Mouse (Mus musculus): ENCODE results near the gene Rab43. TPM values are rescaled to one million over a fixed set of nuclear protein-coding genes. Genes with fewer than 3 reads are reported as not detected.

The Rab43 gene
- polyA plus RNA-seq, 1 experiment, result 1.6 TPM

DNA sequence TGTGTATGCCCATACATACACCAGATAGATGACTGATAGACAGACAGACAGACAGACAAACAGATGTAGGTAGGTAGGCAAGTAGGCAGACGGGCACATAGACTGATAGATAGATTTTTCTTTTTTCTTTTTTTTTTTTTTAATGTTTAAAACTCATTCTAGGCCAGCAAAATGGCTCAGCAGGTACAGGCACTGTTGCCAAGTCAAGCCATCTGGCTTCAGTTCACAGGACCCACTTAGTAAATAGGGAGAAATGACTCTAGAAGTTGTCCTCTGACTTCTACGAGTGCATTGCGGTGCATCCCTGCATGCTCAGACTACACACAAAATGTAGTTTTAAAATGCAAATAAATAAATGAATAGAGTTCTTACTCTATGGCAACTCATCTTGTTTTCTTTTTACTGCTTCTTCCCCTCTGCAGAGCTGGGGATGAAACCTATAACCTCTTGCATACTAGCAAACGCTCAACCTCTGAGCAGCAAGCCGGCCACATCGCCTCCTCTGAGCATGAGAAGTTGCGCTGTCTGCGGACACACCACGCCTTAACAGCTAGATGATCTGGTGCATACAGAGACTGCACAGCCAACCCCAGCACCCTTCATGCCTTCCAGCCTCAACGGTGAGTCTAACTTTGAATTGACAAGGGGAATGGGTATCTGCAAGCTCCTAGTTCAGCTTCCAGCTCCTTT is 18.0 kb downstream of the Rab43 start:
- H3K9ac ChIP-seq (ENCODE audit: low read depth, poor library complexity, severe bottlenecking), result no peak overlapping the region
- H3K27me3 ChIP-seq (ENCODE audit: control insufficient read depth, insufficient read depth, low read length, poor library complexity, severe bottlenecking), result no peaks in the 10 kb centered on the region
- H3K4me1 ChIP-seq (ENCODE audit: control insufficient read depth, insufficient read depth, low read length), result peaks cover 3% of the 10 kb centered on the region
- no peak overlapping the region for H3K4me3 ChIP-seq (ENCODE audit: low read depth, low read length)
- H3K27ac ChIP-seq (ENCODE audit: insufficient read depth, low read length), result no peak overlapping the region
- no peaks in the 10 kb centered on the region for H3K9me3 ChIP-seq (replicated peaks; ENCODE audit: control insufficient read depth, insufficient read depth, low read length, poor library complexity, severe bottlenecking)
- no peaks in the 10 kb centered on the region for H3K36me3 ChIP-seq (ENCODE audit: control insufficient read depth, insufficient read depth, low read length, poor library complexity, severe bottlenecking)
- TF ChIP-seq POLR2A (IDR thresholded peaks at IDR 0.05; ENCODE audit: insufficient read depth, low read length) (no peak), CTCF (IDR thresholded peaks at IDR 0.05; ENCODE audit: low read depth, low read length) (no peak), EP300 (IDR thresholded peaks at IDR 0.05; ENCODE audit: insufficient read depth, low read depth, low read length) (no peak)

DNA sequence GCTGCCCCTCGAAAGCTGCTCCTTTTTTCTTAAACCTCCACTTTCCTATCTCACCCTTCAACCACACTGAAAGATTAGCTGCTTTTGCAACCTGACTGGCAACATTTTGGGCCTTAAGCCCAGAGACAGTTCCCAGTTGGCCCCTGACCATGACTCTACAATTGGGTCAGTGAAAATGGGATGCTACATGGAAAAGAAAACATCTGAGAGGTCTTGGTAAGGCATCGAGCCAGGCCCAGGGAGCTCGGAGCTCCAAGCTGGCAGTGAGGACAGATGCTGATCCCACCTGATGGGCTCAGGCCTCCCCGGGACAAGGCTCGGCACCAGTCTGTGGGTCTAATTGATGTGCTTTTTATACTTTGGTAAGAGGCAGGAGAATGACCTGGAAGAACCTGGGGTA is 20.1 kb downstream of the Rab43 start:
- TF ChIP-seq POLR2A (IDR thresholded peaks at IDR 0.05; ENCODE audit: insufficient read depth, low read length) (no peak), EP300 (IDR thresholded peaks at IDR 0.05; ENCODE audit: insufficient read depth, low read depth, low read length) (no peak), CTCF (IDR thresholded peaks at IDR 0.05; ENCODE audit: low read depth, low read length) (no peak)
- H3K4me1 ChIP-seq (ENCODE audit: control insufficient read depth, insufficient read depth, low read length), result peaks cover 3% of the 10 kb centered on the region
- no peaks in the 10 kb centered on the region for H3K9me3 ChIP-seq (replicated peaks; ENCODE audit: control insufficient read depth, insufficient read depth, low read length, poor library complexity, severe bottlenecking)
- no peaks in the 10 kb centered on the region for H3K36me3 ChIP-seq (ENCODE audit: control insufficient read depth, insufficient read depth, low read length, poor library complexity, severe bottlenecking)
- H3K27ac ChIP-seq (ENCODE audit: insufficient read depth, low read length), result no peak overlapping the region
- H3K4me3 ChIP-seq (ENCODE audit: low read depth, low read length), result no peak overlapping the region
- no peak overlapping the region for H3K9ac ChIP-seq (ENCODE audit: low read depth, poor library complexity, severe bottlenecking)
- no peaks in the 10 kb centered on the region for H3K27me3 ChIP-seq (ENCODE audit: control insufficient read depth, insufficient read depth, low read length, poor library complexity, severe bottlenecking)

DNA sequence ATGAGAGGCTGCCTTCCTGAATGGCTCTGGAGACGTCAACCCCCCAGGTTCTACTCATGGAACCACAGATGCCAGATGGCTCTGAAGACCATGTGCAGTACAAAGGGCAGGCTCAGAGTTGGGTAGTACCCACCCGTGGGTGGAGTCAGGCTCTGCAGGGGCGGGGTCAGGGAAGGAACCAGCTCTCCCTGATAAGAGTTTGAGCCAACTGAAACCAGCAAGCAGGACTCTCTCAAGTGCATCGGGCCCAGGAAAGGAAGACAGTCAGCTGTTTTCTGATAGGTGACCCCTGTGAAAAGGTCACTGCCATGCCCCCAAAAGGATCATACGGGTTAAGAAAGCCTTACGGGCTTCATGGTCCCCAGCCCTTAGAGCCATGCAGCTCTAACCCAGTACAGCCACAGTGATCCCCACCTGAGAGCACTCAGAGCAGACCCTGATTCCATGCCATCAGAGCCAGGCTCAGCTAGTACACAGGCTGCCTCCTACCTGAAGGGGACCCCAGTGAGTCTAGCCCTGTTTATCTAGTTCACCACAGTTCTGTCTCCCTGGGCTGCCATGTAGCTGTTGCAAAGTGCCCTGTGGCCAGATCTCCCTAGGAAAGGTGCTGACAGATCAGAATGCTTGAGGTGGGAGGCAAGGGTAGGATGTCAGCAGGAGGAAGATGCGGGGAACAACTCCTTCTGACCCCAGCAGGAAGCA is 21.0 kb downstream of the Rab43 start:
- Histone ChIP-seq H3K9ac (ENCODE audit: low read depth, poor library complexity, severe bottlenecking) (no peak overlapping the region), H3K4me3 (ENCODE audit: low read depth, low read length) (no peak overlapping the region), H3K27ac (ENCODE audit: insufficient read depth, low read length) (no peak overlapping the region), H3K4me1 (ENCODE audit: control insufficient read depth, insufficient read depth, low read length) (peaks cover 3% of the 10 kb centered on the region), H3K27me3 (ENCODE audit: control insufficient read depth, insufficient read depth, low read length, poor library complexity, severe bottlenecking) (no peaks in the 10 kb centered on the region), H3K36me3 (ENCODE audit: control insufficient read depth, insufficient read depth, low read length, poor library complexity, severe bottlenecking) (no peaks in the 10 kb centered on the region), H3K9me3 (replicated peaks; ENCODE audit: control insufficient read depth, insufficient read depth, low read length, poor library complexity, severe bottlenecking) (no peaks in the 10 kb centered on the region)
- TF ChIP-seq POLR2A (IDR thresholded peaks at IDR 0.05; ENCODE audit: insufficient read depth, low read length) (no peak), CTCF (IDR thresholded peaks at IDR 0.05; ENCODE audit: low read depth, low read length) (no peak), EP300 (IDR thresholded peaks at IDR 0.05; ENCODE audit: insufficient read depth, low read depth, low read length) (no peak)

DNA sequence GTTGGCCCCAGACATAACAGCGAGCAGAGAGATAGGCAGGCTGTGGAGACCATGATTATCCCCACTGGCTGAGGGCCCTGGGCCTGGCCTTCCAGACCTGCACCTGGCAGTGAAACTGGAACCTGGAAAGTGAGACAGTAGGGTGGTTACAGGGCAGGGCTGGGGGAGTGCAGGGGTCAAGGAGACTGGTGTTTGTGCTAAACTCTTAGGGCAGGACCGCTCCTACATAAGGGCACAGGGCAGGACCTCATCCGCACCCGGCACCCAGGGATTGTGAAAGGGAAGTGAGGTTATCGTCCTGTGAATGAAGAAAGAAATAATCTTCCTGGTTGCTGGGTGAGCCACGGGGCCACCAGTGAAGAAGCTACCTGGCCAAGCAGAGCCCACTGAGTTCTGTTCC is 22.2 kb downstream of the Rab43 start:
- Histone ChIP-seq H3K9ac (ENCODE audit: low read depth, poor library complexity, severe bottlenecking) (no peak overlapping the region), H3K4me3 (ENCODE audit: low read depth, low read length) (no peak overlapping the region), H3K27me3 (ENCODE audit: control insufficient read depth, insufficient read depth, low read length, poor library complexity, severe bottlenecking) (no peaks in the 10 kb centered on the region), H3K36me3 (ENCODE audit: control insufficient read depth, insufficient read depth, low read length, poor library complexity, severe bottlenecking) (no peaks in the 10 kb centered on the region), H3K4me1 (ENCODE audit: control insufficient read depth, insufficient read depth, low read length) (no peaks in the 10 kb centered on the region), H3K27ac (ENCODE audit: insufficient read depth, low read length) (no peak overlapping the region), H3K9me3 (replicated peaks; ENCODE audit: control insufficient read depth, insufficient read depth, low read length, poor library complexity, severe bottlenecking) (no peaks in the 10 kb centered on the region)
- TF ChIP-seq CTCF (IDR thresholded peaks at IDR 0.05; ENCODE audit: low read depth, low read length), result no peak
- no peak for TF ChIP-seq EP300 (IDR thresholded peaks at IDR 0.05; ENCODE audit: insufficient read depth, low read depth, low read length)
- TF ChIP-seq POLR2A (IDR thresholded peaks at IDR 0.05; ENCODE audit: insufficient read depth, low read length), result no peak

DNA sequence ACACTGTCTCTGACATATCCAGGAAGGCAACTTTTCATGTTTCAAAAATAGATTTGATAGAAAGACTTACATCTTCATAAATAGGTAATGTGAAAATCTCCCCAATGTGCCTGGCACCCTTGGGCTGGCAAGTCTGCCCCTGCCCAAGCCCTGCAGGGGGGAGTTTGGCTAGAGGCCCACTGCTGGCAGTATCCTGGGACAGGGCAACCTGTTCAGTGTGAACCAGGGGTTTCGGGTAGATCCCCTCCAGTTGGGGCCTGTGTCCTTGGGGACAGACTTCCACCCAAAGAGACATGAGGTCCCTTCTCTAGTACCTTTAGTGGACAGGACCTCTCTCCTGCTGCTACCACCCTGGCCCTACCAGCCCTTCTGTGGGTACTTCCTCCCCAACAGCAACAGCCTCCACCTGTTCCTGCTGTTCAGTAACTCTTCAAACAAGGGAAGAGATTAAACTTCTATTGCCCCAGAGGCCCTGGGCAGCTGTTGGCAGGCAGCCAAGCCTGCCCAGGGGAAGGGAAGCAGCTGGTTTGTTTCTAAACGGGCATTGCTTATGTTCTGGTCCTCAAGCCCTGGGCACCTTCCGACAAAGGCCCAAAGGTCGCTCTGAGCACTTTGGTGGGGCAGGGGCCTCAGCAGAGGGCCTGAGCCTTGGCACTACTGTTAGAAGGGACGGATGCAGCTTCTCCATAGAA is 22.9 kb downstream of the Rab43 start:
- Histone ChIP-seq H3K9me3 (replicated peaks; ENCODE audit: control insufficient read depth, insufficient read depth, low read length, poor library complexity, severe bottlenecking) (no peaks in the 10 kb centered on the region), H3K27ac (ENCODE audit: insufficient read depth, low read length) (no peak overlapping the region), H3K36me3 (ENCODE audit: control insufficient read depth, insufficient read depth, low read length, poor library complexity, severe bottlenecking) (no peaks in the 10 kb centered on the region), H3K4me3 (ENCODE audit: low read depth, low read length) (no peak overlapping the region), H3K4me1 (ENCODE audit: control insufficient read depth, insufficient read depth, low read length) (no peaks in the 10 kb centered on the region), H3K9ac (ENCODE audit: low read depth, poor library complexity, severe bottlenecking) (no peak overlapping the region), H3K27me3 (ENCODE audit: control insufficient read depth, insufficient read depth, low read length, poor library complexity, severe bottlenecking) (no peaks in the 10 kb centered on the region)
- TF ChIP-seq POLR2A (IDR thresholded peaks at IDR 0.05; ENCODE audit: insufficient read depth, low read length) (no peak), CTCF (IDR thresholded peaks at IDR 0.05; ENCODE audit: low read depth, low read length) (no peak)

Measured in ES-Bruce4 (cell line).